In the genomic region with DNA sequence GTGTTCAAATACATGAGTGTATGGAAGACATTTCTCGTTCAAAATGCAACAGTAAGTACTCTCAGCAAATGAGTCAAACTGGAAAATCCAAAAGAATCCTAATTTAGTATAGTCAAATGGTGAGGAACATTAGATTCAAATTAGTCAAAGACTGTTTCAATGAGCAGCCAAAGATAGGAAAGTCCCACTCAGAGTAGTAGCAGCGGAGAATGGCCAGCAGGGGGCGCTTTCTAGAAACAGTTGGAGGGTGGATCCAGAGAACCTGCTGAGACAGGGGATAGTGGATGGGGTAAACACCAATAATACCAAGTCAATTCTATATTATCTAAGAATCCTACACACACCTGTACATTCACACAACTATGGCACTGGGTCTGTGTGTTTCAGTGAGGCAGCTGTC, we compare ENCODE assay signal across 13 mouse cellular contexts.
DNase-seq lines count a peak whose midpoint lies in the region; ATAC-seq and TF ChIP-seq lines count a peak whose summit lies in the region.
"Had no signal": no experiment of that assay in that cellular context is flagged by ENCODE, and none has a peak within 500 bp of the region (broad histone marks: within the 10 kb centered on the region; RNA-seq: fewer than 3 reads in every experiment).

No protein-coding gene starts in this region.

- 62% methylated on average over 3 of the region's 3 CpGs for WGBS in heart, adult 2 months
- 65% methylated on average over 3 of the region's 3 CpGs for WGBS in heart, embryonic 11.5 days (ENCODE audit: insufficient replicate concordance)
- WGBS in liver, adult 2 months: 69% methylated on average over 3 of the region's 3 CpGs

- H3K9me3 ChIP-seq in heart, embryonic 11.5 days (replicated peaks; ENCODE audit: control insufficient read depth, low read length): no peaks in the 10 kb centered on the region; the same call in 1 of the 2 replicates
- H3K9me3 ChIP-seq in ES-Bruce4 (replicated peaks; ENCODE audit: control insufficient read depth, insufficient read depth, low read length, poor library complexity, severe bottlenecking): no peaks in the 10 kb centered on the region
- H3K9me3 ChIP-seq: midbrain, embryonic 12.5 days; neural tube, embryonic 13.5 days had no signal

- no peak for TF ChIP-seq POLR2A in heart, adult 2 months (IDR thresholded peaks at IDR 0.05; ENCODE audit: insufficient read depth, low read depth, low read length)
- TF ChIP-seq POLR2A in liver, adult 2 months (IDR thresholded peaks at IDR 0.05; ENCODE audit: extremely low read depth, insufficient read depth, low read length): no peak
- TF ChIP-seq POLR2A in ES-Bruce4 (IDR thresholded peaks at IDR 0.05; ENCODE audit: insufficient read depth, low read length): no peak

- no peaks in the 10 kb centered on the region for H3K36me3 ChIP-seq in heart, adult 2 months (ENCODE audit: control insufficient read depth, insufficient read depth, low read length)
- no peaks in the 10 kb centered on the region for H3K36me3 ChIP-seq in heart, embryonic 11.5 days (ENCODE audit: control insufficient read depth, insufficient read depth, low read length)
- no peaks in the 10 kb centered on the region for H3K36me3 ChIP-seq in liver, adult 2 months (ENCODE audit: control insufficient read depth, insufficient read depth, low read length)
- H3K36me3 ChIP-seq in ES-Bruce4 (ENCODE audit: control insufficient read depth, insufficient read depth, low read length, poor library complexity, severe bottlenecking): no peaks in the 10 kb centered on the region
- H3K36me3 ChIP-seq: liver, embryonic 13.5 days; midbrain, embryonic 12.5 days; neural tube, embryonic 13.5 days had no signal

- H3K9ac ChIP-seq in heart, adult 2 months (ENCODE audit: low read depth, low read length): no peak overlapping the region
- H3K9ac ChIP-seq in heart, embryonic 11.5 days (ENCODE audit: low read depth, low read length): no peak overlapping the region
- H3K9ac ChIP-seq in liver, adult 2 months (ENCODE audit: low read depth, low read length): no peak overlapping the region
- no peak overlapping the region for H3K9ac ChIP-seq in ES-Bruce4 (ENCODE audit: low read depth, poor library complexity, severe bottlenecking)
- H3K9ac ChIP-seq: liver, embryonic 13.5 days; midbrain, embryonic 12.5 days; neural tube, embryonic 13.5 days had no signal

- H3K79me2 ChIP-seq in heart, adult 2 months (replicated peaks; ENCODE audit: control insufficient read depth, insufficient read depth, low read length): no peaks in the 10 kb centered on the region
- H3K79me2 ChIP-seq in liver, adult 2 months (ENCODE audit: control insufficient read depth, insufficient read depth, low read length): no peaks in the 10 kb centered on the region

- H3K4me1 ChIP-seq in heart, adult 2 months (ENCODE audit: control insufficient read depth, insufficient read depth, low read length): no peaks in the 10 kb centered on the region; the same call in 1 of the 2 replicates
- H3K4me1 ChIP-seq in heart, embryonic 11.5 days (ENCODE audit: control insufficient read depth, insufficient read depth, low read length): no peaks in the 10 kb centered on the region
- H3K4me1 ChIP-seq in liver, adult 2 months (ENCODE audit: control insufficient read depth, insufficient read depth, low read length): no peaks in the 10 kb centered on the region
- no peaks in the 10 kb centered on the region for H3K4me1 ChIP-seq in ES-Bruce4 (ENCODE audit: control insufficient read depth, insufficient read depth, low read length)
- H3K4me1 ChIP-seq: liver, embryonic 13.5 days; midbrain, embryonic 12.5 days; neural tube, embryonic 13.5 days had no signal

- no peak overlapping the region for H3K4me3 ChIP-seq in heart, adult 2 months
- no peak overlapping the region for H3K4me3 ChIP-seq in heart, embryonic 11.5 days (ENCODE audit: low read depth, low read length)
- no peak overlapping the region for H3K4me3 ChIP-seq in liver, adult 2 months (ENCODE audit: insufficient read depth, low read depth, low read length)
- H3K4me3 ChIP-seq in ES-Bruce4 (ENCODE audit: low read depth, low read length): no peak overlapping the region
- H3K4me3 ChIP-seq: liver, embryonic 13.5 days; midbrain, embryonic 12.5 days; neural tube, embryonic 13.5 days had no signal

- TF ChIP-seq EP300 in heart, adult 2 months (IDR thresholded peaks at IDR 0.05; ENCODE audit: insufficient read depth, low read depth, low read length): no peak
- TF ChIP-seq EP300 in ES-Bruce4 (IDR thresholded peaks at IDR 0.05; ENCODE audit: insufficient read depth, low read depth, low read length): no peak

- DNase-seq in heart, adult 2 months: no peak
- peak; percentile 6 for DNase-seq in liver, adult 2 months (ENCODE audit: extremely low read depth, low read depth, low spot score)
- DNase-seq in liver (no peak), ZHBTc4 (ENCODE audit: low read depth, low spot score) (peak; percentile 44)
- no peak for DNase-seq in lung, adult 18-20 months
- DNase-seq: gastrocnemius, postnatal 36 days; liver, embryonic 13.5 days; right cerebral cortex, postnatal 14 days had no signal

- intact Hi-C loops in heart, adult 2 months (cut with DNase I): no loop called here

- no peak for ATAC-seq in heart, embryonic 11.5 days (replicated peaks; ENCODE audit: insufficient number of reproducible peaks, low FRiP score, low TSS enrichment)
- no peak for ATAC-seq in CD4-positive, CD25-positive, alpha-beta regulatory T cell, adult 4 months

- TF ChIP-seq CTCF in heart, adult 2 months (IDR thresholded peaks at IDR 0.05): peak; percentile 53
- TF ChIP-seq CTCF in liver, adult 2 months (IDR thresholded peaks at IDR 0.05; ENCODE audit: low read depth, low read length): peak; percentile 42; the same call in 1 of the 2 replicates
- TF ChIP-seq CTCF in ES-Bruce4 (IDR thresholded peaks at IDR 0.05; ENCODE audit: low read depth, low read length): peak; percentile 40

- H3K4me2 ChIP-seq in heart, embryonic 11.5 days: no peak overlapping the region
- H3K4me2 ChIP-seq: liver, embryonic 13.5 days; midbrain, embryonic 12.5 days; neural tube, embryonic 13.5 days had no signal

- no peak overlapping the region for H3K27ac ChIP-seq in heart, adult 2 months
- no peak overlapping the region for H3K27ac ChIP-seq in heart, embryonic 11.5 days (ENCODE audit: low read depth, low read length)
- H3K27ac ChIP-seq in liver, adult 2 months (replicated peaks; ENCODE audit: insufficient read depth, low read depth, low read length): no peak overlapping the region
- no peak overlapping the region for H3K27ac ChIP-seq in ES-Bruce4 (ENCODE audit: insufficient read depth, low read length)
- H3K27ac ChIP-seq: liver, embryonic 13.5 days; midbrain, embryonic 12.5 days; neural tube, embryonic 13.5 days had no signal

- H3K27me3 ChIP-seq in heart, adult 2 months (ENCODE audit: control insufficient read depth, insufficient read depth, low read length): no peaks in the 10 kb centered on the region
- H3K27me3 ChIP-seq in heart, embryonic 11.5 days (ENCODE audit: control insufficient read depth, insufficient read depth, low read length): no peaks in the 10 kb centered on the region
- H3K27me3 ChIP-seq in liver, adult 2 months (ENCODE audit: control insufficient read depth, insufficient read depth, low read length): no peaks in the 10 kb centered on the region
- H3K27me3 ChIP-seq in ES-Bruce4 (ENCODE audit: control insufficient read depth, insufficient read depth, low read length, poor library complexity, severe bottlenecking): no peaks in the 10 kb centered on the region
- H3K27me3 ChIP-seq: liver, embryonic 13.5 days; midbrain, embryonic 12.5 days; neural tube, embryonic 13.5 days had no signal

Comparison
In these comparisons a context has a peak if more than half of its experiments do, and no peak if none do; other contexts are left out.
1. DNase-seq: peak in liver, adult 2 months (single experiment) and ZHBTc4 (single experiment); none in heart, adult 2 months (0 of 2), liver (single experiment) and lung, adult 18-20 months (0 of 2).
2. Peak in every context shown above with its lines, with median percentiles within 50 percentile points of each other: CTCF ChIP-seq.